Mouse (Mus musculus) midbrain, postnatal 0 days (tissue): ENCODE measurements around the gene Akap8. TPM values are rescaled to one million over a fixed set of nuclear protein-coding genes. Genes with fewer than 3 reads are reported as not detected.

Experiments used
- ATAC-seq: fragments of 200-750 bp; cut with Nextera tagmentation; 2 replicates; pipeline ENCODE4 v1.8.0; 2017; ENCODE audit warnings: moderate number of reproducible peaks, mild to moderate bottlenecking, moderate TSS enrichment, moderate library complexity; ENCODE audit not compliant: low FRiP score
- DNase-seq: peaks from one replicate; pipeline ENCODE4 v3.0.0-alpha.2; 2015; ENCODE audit warnings: low spot score
- H3K27ac ChIP-seq: fragments of 300-500 bp; sonication (generic); 2 replicates; pipeline ENCODE4 v1.5.1; 2014; ENCODE audit warnings: low read depth, mild to moderate bottlenecking, low read length, mixed read lengths
- H3K27me3 ChIP-seq: fragments of 300-500 bp; sonication (generic); 2 replicates; pipeline ENCODE4 v1.6.1; 2014; ENCODE audit warnings: low read length, control low read depth, mixed read lengths; ENCODE audit not compliant: insufficient read depth
- H3K36me3 ChIP-seq: fragments of 300-500 bp; sonication (generic); 2 replicates; pipeline ENCODE4 v1.6.1; 2014; ENCODE audit warnings: low read length, control low read depth, mixed read lengths; ENCODE audit not compliant: insufficient read depth
- H3K4me1 ChIP-seq: fragments of 300-500 bp; sonication (generic); 2 replicates; pipeline ENCODE4 v1.6.1; 2014; ENCODE audit warnings: mild to moderate bottlenecking, control low read depth, antibody characterized with exemption, low read length, mixed read lengths; ENCODE audit not compliant: insufficient read depth
- H3K4me2 ChIP-seq: fragments of 300-500 bp; sonication (generic); 2 replicates; pipeline ENCODE4 v1.6.1; 2014; ENCODE audit warnings: low read depth, mild to moderate bottlenecking, low read length, mixed read lengths; ENCODE audit not compliant: poor library complexity, severe bottlenecking
- H3K4me3 ChIP-seq: fragments of 300-500 bp; sonication (generic); 2 replicates; pipeline ENCODE4 v1.5.1; 2014; ENCODE audit warnings: low read depth, mild to moderate bottlenecking, low read length, moderate library complexity
- H3K9ac ChIP-seq: fragments of 300-500 bp; sonication (generic); replicated peaks from 2 replicates; pipeline ENCODE4 v1.6.1; 2014; ENCODE audit warnings: mild to moderate bottlenecking, low read length, moderate library complexity, mixed read lengths; ENCODE audit not compliant: poor library complexity, severe bottlenecking
- H3K9me3 ChIP-seq: fragments of 300-500 bp; sonication (generic); 2 replicates; pipeline ENCODE4 v1.6.1; 2016; ENCODE audit warnings: low read length, control low read depth
- CTCF ChIP-seq: IDR thresholded peaks from 2 replicates; pipeline ENCODE4 v1.5.1; 2016; ENCODE audit warnings: antibody characterized with exemption, mild to moderate bottlenecking
- WGBS: fragments of 180-500 bp; shearing (Covaris S2); extraction: QIAGEN DNeasy Blood & Tissue Kit; methylation state at CpG from one replicate; pipeline ENCODE4 v1.1.7; 2014; 5-methylcytosine and 5-hydroxymethylcytosine counted together
- polyA plus RNA-seq: library from polyadenylated mRNA; unstranded; fragments of >200 nt; fragmentation: Nextera tagmentation; extraction: Ambion mirVana; gene quantifications from 2 replicates; pipeline ENCODE4 v1.2.1, GENCODE M21; 2015
- total RNA-seq: library from RNA; depleted of rRNA; stranded (reverse); fragments of >200 nt; gene quantifications from 2 replicates; pipeline ENCODE4 v1.2.3, GENCODE M21; 2014

Gene Akap8
- total and polyA plus RNA-seq, 2 experiments from 2014 or later, result 81.1 to 131 TPM

DNA sequence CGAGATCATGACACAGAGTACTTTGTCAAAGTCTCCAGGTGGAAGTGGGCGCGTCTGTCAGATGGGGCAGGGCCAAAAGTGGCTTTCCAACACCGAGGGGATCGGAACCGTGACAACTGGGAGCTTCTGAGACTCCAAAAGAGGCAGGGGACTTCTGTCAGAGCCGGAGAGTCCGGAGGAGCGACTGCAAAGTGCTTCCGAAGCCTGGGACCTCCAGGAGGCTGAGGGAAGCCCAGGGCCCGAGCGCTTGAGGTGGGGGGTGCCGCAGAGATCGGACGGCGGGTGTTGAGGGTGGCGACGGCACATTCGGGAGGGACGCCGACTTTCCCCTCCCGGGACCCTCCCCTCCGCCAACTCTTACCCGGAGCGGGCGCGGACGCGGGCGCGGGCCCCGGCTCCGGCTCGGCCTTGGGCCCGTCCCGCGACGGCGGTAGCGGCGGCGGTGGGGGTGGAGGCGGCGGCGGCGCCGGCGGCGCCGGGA, 42.8 kb upstream of the Akap8 start:
- peaks cover 38% of the 10 kb centered on the region for H3K36me3 ChIP-seq
- DNase-seq, result no peak
- H3K27ac ChIP-seq, result peak overlapping the region; percentile 73
- H3K27me3 ChIP-seq, result no peaks in the 10 kb centered on the region
- TF ChIP-seq CTCF, result no peak
- 2% methylated on average over 30 of the region's 50 CpGs for WGBS
- peaks cover 11% of the 10 kb centered on the region for H3K4me1 ChIP-seq
- peak overlapping the region; percentile 90 for H3K4me3 ChIP-seq
- peak overlapping the region; percentile 85 for H3K4me2 ChIP-seq
- ATAC-seq, result peak; percentile 24
- peak overlapping the region; percentile 93 for H3K9ac ChIP-seq
- no peaks in the 10 kb centered on the region for H3K9me3 ChIP-seq

DNA sequence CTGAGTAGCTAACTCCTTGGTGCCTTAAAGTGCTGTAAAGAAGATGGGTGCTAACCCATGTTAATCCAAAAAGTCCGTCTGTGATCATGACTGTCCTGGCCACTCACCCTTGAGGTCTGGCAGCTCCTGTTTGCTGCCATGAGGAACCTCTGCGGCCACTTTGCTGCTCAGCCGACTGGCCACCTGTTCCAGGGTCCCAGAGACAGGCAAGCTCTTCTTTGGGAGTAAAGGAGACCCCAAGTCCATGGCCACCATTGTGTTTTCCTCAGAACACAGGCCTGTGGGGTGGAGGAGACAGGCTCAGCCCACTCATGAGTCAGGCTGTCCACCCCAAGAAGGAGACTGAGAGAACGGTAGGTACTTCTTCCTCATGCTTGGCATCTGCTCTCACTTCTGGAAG, 41.6 kb upstream of the Akap8 start:
- DNase-seq, result no peak

DNA sequence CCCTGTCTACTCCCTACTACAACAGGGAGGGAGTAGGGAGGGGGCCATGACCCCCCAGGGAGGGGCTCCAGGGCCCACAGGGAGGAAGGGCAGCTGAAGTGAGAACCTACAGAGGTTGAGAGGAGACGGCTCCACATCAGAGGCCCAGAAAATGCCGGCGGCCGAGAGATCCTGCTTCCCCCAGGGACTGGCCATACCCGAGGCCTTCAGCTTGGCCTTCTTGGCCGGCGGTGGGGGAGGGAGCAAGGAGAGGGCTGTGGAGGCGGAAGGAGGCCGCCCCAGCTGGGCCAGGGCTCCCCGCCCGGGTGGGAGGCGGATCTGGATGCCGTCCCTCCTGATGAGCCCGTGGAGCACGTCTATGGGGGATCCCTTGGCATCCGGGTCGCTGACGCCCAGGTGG, 38.9 kb upstream of the Akap8 start:
- no peak overlapping the region for H3K27ac ChIP-seq
- no peak for TF ChIP-seq CTCF
- H3K4me2 ChIP-seq, result no peak overlapping the region
- no peaks in the 10 kb centered on the region for H3K9me3 ChIP-seq
- H3K4me3 ChIP-seq, result no peak overlapping the region
- no peak for DNase-seq
- H3K9ac ChIP-seq, result no peak overlapping the region
- H3K36me3 ChIP-seq, result peaks cover 66% of the 10 kb centered on the region
- no peaks in the 10 kb centered on the region for H3K27me3 ChIP-seq
- no peak for ATAC-seq
- 93% methylated on average over 18 of the region's 18 CpGs for WGBS
- H3K4me1 ChIP-seq, result peaks cover 11% of the 10 kb centered on the region

More for the DNA sequence above, 41.6 kb upstream of the Akap8 start:
- no peak for ATAC-seq
- no peak overlapping the region for H3K27ac ChIP-seq
- peaks cover 11% of the 10 kb centered on the region for H3K4me1 ChIP-seq
- H3K9ac ChIP-seq, result no peak overlapping the region
- peak overlapping the region; percentile 85; the same call in 1 of the 2 replicates for H3K4me2 ChIP-seq
- H3K4me3 ChIP-seq, result no peak overlapping the region
- WGBS, result 88% methylated on average over 4 of the region's 4 CpGs
- no peak for TF ChIP-seq CTCF
- H3K9me3 ChIP-seq, result no peaks in the 10 kb centered on the region
- H3K36me3 ChIP-seq, result peaks cover 45% of the 10 kb centered on the region
- no peaks in the 10 kb centered on the region for H3K27me3 ChIP-seq

DNA sequence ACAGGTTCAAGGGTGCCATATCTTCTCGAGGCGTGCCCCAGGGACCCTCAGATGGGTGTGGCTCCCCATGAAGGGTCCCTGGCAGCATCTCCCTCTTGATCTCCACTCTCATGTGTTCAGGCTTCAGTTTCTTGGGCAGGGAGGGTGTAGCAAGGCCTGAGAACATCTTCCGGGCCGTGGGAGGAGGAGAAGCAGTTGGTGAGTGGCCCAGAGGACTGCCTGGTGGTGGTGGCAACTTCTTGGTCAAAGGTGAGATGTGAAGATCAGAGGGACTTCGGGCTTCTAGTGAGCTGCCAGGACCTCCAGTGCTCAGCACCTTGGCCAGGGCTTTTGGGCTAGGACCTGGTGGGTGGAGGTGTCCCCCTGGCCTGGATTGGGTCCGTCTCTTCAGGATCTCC, 37.9 kb upstream of the Akap8 start:
- H3K9me3 ChIP-seq, result no peaks in the 10 kb centered on the region
- H3K27ac ChIP-seq, result no peak overlapping the region
- DNase-seq (no peak), ATAC-seq (no peak)
- WGBS, result 95% methylated on average over 6 of the region's 6 CpGs
- no peaks in the 10 kb centered on the region for H3K27me3 ChIP-seq
- H3K4me2 ChIP-seq, result no peak overlapping the region
- TF ChIP-seq CTCF, result no peak
- H3K4me3 ChIP-seq, result no peak overlapping the region
- H3K9ac ChIP-seq, result no peak overlapping the region
- peaks cover 75% of the 10 kb centered on the region for H3K36me3 ChIP-seq
- H3K4me1 ChIP-seq, result peaks cover 11% of the 10 kb centered on the region

DNA sequence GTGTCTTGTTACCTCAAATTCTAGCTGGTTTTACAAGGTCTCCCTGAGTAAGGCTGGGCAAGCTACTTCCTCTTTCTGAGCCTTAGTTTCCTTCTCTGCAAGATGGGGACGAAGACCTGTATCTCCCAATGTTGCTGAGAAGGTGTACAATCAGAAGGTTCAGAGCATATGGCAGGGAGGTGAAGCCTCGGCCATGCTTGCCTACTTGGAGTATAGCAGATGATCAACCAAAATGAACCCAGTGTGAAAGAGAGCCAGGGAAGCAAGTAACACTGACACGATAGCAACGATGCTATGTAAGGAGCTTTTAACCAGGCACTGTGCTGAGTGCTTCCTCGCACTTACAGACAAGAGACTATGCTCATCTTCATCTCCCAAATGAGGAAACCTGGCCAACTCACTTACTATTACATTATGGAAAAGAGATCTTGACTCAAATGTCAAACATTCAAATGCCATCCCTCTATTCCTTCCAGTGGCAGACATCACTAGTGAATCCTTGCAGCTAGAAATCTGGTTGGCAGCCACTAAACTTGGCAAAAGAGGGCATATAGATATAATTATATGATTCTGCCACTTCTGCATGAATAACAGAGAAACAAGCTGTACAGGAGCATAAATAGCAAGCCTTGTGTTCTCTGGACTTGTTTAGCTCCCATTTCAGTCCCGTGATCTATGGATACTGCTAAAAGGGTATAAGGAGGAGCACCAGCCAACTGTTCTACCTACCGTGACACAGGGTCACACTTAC, 37.3 kb upstream of the Akap8 start:
- DNase-seq (no peak), ATAC-seq (no peak)
- Histone ChIP-seq H3K4me1 (peaks cover 9% of the 10 kb centered on the region), H3K27me3 (no peaks in the 10 kb centered on the region), H3K4me3 (no peak overlapping the region), H3K36me3 (peaks cover 79% of the 10 kb centered on the region), H3K4me2 (no peak overlapping the region), H3K9ac (no peak overlapping the region), H3K27ac (no peak overlapping the region), H3K9me3 (no peaks in the 10 kb centered on the region)
- no peak for TF ChIP-seq CTCF
- WGBS, result 96% methylated on average over 7 of the region's 7 CpGs
